Mouse (Mus musculus): ENCODE data around the gene Prkar2b.

DNA sequence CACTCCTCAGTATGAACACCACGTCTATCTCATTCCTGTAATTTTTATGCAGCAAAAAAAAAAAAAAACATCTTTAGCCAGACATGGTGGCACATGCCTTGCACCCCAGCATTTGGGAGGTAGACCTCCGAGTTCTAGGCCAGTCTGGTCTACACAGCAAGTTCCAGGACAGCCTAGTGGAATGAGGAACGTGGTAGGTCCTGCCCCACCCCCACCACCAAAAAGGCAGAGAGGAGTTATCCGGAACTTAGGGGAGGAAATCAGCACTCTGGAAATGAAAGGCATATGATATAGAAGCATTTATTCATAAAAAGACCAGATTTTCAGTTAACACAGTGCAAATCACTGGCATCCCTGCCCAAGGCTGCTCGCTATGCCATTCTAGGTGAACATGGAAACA is 52.4 kb downstream of the Prkar2b start:
- TF ChIP-seq POLR2A (IDR thresholded peaks at IDR 0.05; ENCODE audit: insufficient read length, low read depth) (no peak), TCF12 (IDR thresholded peaks at IDR 0.05; ENCODE audit: insufficient read depth, poor library complexity, severe bottlenecking) (no peak), TCF3 (IDR thresholded peaks at IDR 0.05; ENCODE audit: insufficient read length, low read depth) (no peak), MYOD1 (IDR thresholded peaks at IDR 0.05; ENCODE audit: control insufficient read depth in 1 of 3, insufficient read length in 2 of 3, low read depth in 2 of 3) (no peak), POLR2AphosphoS2 (IDR thresholded peaks at IDR 0.05; ENCODE audit: insufficient read length, low read depth) (no peak), MYOG (IDR thresholded peaks at IDR 0.05; ENCODE audit: control insufficient read depth in 1 of 3, insufficient read depth in 1 of 3, insufficient read length in 2 of 3, low read depth in 2 of 3) (no peak), USF1 (IDR thresholded peaks at IDR 0.05; ENCODE audit: low read depth) (no peak), E2F4 (IDR thresholded peaks at IDR 0.05; ENCODE audit: insufficient read depth) (no peak), MAX (IDR thresholded peaks at IDR 0.05; ENCODE audit: low read depth) (no peak)
